Mouse (Mus musculus) thymus, postnatal 10 days (tissue): ENCODE measurements around the gene Zfp60.
"Not testable (repeated sequence)": the region's sequence is repeated elsewhere in the genome, so short reads cannot be mapped to it uniquely, and the experiment has no call there.

Source experiments
- DNase-seq, 2 experiments: peaks; one replicate each; pipeline ENCODE4 v3.0.0; 2021; ENCODE audit warnings: low spot score in 2 of 2

The Zfp60 gene

DNA sequence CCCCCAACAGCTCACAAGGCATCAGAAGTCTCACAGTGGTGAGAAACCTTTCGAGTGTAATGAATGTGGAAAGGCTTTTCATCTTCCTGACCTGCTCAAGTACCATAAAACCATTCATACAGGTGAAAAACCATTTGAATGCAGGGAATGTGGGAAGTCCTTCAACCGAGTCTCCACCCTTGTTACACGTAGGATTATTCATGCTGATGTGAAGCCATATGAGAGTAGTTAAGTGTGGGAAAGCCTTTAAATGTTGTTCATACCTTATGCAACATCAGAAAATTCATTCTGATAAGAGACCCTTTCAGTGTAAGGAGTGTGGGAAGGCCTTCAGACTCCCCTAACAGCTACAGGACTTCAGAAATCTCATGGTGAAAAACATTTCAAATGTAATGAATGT is 62.7 kb downstream of the Zfp60 start:
- DNase-seq: not testable (repeated sequence)

DNA sequence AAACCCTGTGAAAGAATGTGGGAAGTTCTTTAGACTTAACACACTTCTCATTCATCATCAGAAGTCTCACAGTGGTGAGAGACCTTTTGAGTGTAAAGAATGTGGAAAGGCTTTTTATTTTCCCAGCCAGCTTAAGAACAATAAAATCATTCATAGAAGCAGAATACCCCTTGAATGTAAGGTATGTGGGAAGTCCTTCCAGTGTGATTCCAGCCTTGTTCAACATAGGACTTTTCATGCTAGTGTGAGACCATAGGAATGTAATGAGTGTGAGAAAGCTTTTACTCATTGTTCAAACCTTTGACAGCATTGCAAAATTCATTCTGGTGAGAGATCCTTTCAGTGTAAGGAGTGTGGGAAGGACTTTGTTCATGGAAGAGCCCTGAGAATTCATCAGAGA is 63.4 kb downstream of the Zfp60 start:
- DNase-seq: no peak

DNA sequence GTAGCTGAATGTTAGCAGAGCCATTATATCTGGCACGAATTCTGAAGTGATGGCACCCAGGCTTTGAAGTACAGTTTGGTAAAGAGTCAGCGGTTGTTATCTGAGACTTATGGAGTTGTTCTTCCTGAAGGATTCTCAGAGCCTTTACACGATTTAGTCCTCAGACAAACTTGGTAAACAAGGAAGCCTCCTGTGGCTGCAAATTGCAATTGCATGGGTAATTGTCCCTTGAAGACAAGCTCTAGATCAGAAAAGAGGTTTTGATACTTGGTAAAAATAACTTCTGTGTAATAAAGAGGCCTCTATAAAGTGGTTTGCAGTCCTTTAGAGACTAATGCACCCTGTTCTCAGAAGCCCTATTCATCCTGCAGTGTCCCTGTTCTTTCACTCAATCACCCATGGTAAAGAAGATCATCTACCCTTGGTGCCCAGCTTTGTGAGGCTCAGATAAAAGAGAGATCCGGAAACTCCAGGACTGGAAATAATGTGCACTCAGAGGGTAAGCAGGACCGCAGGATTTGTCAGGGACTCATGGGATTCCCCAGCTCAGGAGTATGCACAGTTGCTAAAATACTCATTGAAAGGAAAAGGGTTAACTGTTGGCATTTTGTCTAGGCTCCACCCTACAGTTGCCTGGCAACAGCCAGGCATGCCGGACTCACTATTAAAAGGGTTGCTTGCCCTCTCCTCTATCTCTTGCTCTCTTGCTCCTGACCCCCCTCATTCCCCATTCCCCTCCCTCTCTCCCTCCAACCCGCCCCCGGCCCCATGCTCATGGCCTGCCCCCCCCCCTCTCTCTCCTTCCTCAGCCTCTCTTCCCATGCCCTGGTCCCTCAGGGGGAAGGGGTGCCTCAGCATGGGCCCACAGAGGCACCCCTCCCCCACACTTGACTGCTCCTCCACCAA is 67.0 kb downstream of the Zfp60 start:
- no peak for DNase-seq

DNA sequence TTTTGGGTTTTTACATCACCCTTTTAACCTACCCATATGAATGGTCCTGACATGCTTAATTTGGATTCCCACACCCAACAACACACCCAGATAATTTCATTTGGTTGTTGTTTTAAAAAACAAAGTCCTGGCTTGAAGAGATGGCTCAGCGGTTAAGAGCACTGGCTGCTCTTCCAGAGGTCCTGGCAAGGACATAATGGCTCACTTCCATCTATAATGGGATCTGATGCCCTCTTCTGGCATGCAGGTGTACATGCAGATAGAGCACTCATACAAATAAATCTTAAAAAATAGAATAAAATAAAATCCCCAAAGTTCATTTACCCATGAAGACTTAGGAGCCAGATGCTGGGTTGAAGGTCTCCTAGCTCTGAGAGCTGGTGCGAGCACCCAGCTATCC is 69.9 kb downstream of the Zfp60 start:
- DNase-seq: no peak

DNA sequence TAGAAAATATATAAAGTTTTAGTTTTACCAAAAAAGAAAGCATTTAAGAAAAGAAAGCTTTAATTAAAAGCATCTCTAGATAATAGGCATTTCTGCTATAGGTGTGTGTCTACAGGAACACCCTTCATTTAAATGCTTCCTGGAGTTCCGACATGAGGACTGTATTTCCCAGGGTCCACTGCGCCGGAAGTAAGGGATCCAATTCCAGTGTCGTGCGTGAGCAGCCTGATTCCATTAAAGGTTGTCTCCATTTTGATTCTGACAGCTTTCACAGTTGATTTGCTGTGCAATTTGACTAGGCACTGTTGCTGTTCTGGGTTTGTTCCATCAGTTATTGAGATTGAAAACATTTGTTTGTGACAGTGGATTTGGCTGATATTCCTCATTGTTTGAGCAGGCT is 71.8 kb downstream of the Zfp60 start:
- no peak for DNase-seq
